Mouse (Mus musculus) erythroblast, embryonic 14.5 days (primary cell): ENCODE measurements at regions not wholly inside any gene's neighbourhood (a gene's known extent, or its start where the extent isn't known, plus 50 kb on each side); places are given as distances from the start of the nearest gene placed in this dataset.
"Not testable (repeated sequence)": the region's sequence is repeated elsewhere in the genome, so short reads cannot be mapped to it uniquely, and the experiment has no call there.

Source experiments
- H3K27me3 ChIP-seq: 2 replicates; pipeline ENCODE4 v1.6.1; 2012; ENCODE audit warnings: inconsistent platforms; ENCODE audit not compliant: control insufficient read depth
- H3K36me3 ChIP-seq: 2 replicates; pipeline ENCODE4 v1.6.1; 2012; ENCODE audit warnings: mild to moderate bottlenecking, inconsistent platforms; ENCODE audit not compliant: control insufficient read depth
- H3K4me1 ChIP-seq: 2 replicates; pipeline ENCODE4 v1.6.1; 2012; ENCODE audit warnings: inconsistent platforms; ENCODE audit not compliant: control insufficient read depth
- H3K4me3 ChIP-seq: replicated peaks from 2 replicates; pipeline ENCODE3; 2012; ENCODE audit warnings: moderate library complexity, mild to moderate bottlenecking, inconsistent platforms
- H3K9me3 ChIP-seq: 2 replicates; pipeline ENCODE4 v1.6.1; 2012; ENCODE audit warnings: low read length, inconsistent platforms, mixed read lengths; ENCODE audit not compliant: control insufficient read depth
- GATA1 ChIP-seq: IDR thresholded peaks from 2 replicates; pipeline ENCODE4 v1.6.1; 2012; ENCODE audit warnings: low read length, inconsistent platforms, mixed read lengths
- TAL1 ChIP-seq: IDR thresholded peaks from 3 replicates; pipeline ENCODE4 v1.6.1; 2012; ENCODE audit warnings: low read length, inconsistent platforms, mixed read lengths

DNA sequence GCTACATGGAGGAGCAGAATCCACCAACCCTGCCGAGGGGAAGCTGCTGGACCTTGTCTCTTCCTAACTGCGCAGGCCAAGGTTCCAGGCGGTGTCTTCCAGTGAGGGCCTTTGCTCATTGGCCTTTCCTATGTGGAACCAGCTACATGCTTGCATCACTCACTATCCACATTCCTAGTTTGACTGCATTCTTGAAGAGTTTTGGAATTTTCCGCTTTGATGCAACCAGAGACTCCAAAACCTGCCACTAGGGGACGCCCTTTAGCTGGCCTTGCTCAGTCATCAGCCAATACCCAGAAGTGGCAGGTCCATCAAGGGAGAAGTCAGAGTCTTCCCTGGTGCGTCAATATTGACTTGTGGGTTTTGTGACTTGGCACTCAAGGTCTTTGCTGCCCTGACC lies 112.8 kb upstream of the Zfp706 start:
- H3K27me3 ChIP-seq = no peaks in the 10 kb centered on the region; the same call in 1 of the 2 replicates
- TF ChIP-seq GATA1 (no peak), TAL1 (no peak)
- no peaks in the 10 kb centered on the region for H3K36me3 ChIP-seq
- H3K9me3 ChIP-seq = no peaks in the 10 kb centered on the region
- no peak overlapping the region for H3K4me3 ChIP-seq
- no peaks in the 10 kb centered on the region for H3K4me1 ChIP-seq

DNA sequence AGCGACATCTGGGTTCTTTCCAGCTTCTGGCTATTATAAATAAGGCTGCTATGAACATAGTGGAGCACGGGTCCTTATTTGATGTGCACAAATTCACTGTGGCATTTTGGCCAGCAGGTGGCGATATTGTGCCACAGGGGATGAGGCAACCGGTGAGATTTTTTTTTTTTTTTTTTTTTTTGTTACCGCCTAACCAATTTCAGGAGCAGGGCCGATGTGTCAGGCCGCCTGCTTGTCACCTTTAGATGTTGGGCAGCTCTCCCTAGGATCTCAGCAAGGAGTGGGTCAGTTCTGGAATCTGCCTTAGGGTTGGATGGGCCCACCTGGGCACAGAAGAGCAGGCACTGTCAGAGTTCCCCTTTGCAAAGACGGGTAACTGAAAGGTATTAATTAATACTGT lies 106.5 kb upstream of the Zfp706 start:
- H3K9me3 ChIP-seq = no peaks in the 10 kb centered on the region
- no peaks in the 10 kb centered on the region for H3K36me3 ChIP-seq
- no peaks in the 10 kb centered on the region for H3K27me3 ChIP-seq
- H3K4me3 ChIP-seq = no peak overlapping the region
- no peaks in the 10 kb centered on the region for H3K4me1 ChIP-seq
- TF ChIP-seq TAL1 = no peak

DNA sequence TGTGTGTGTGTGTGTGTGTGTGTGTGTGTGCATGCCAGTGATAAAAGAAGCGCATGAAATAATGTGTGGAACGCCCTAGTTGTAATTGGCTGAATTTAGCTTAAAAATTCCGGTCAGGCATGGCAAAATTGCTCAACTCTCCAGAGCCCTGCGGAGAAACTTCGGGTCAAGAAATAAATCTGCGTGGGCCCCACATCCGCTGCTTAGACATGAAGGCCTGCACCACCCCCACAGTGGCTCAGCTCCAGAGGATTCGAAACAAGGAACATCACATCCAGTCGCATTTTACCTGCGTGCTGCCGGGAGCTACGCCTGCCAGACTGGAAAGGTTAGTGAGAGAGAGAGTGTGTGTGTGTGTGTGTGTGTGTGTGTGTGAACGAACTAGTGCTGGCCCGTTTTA lies 102.9 kb upstream of the Zfp706 start:
- Histone ChIP-seq H3K36me3 (no peaks in the 10 kb centered on the region), H3K9me3 (no peaks in the 10 kb centered on the region), H3K4me1 (no peaks in the 10 kb centered on the region), H3K4me3 (no peak overlapping the region), H3K27me3 (no peaks in the 10 kb centered on the region)
- no peak for TF ChIP-seq GATA1
- no peak for TF ChIP-seq TAL1

DNA sequence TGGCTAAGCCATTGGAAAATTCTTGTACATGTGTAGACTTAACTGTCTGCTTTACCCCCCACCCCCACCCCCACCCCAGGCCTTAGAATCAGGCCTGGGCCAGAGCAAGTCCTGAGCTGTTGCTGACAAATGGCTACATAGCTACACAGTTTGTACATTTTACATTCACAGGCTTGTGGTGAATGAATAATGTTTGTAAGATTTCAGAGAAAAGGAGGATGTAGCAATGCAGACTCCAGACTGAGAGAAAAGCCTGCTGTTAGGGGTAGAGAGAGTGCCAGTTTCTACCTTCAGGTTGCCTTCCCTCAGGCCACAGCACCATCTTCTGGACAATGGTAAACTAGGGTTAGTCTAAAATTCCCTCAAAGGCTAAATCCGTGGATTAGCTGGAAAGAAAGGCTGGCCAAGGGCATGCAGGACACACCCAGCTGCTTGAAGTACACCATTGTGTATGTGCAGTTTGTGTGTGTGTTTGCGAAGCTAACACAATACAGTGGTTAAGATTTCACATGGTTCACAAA lies 94.5 kb upstream of the Zfp706 start:
- Histone ChIP-seq H3K27me3 (no peaks in the 10 kb centered on the region), H3K9me3 (no peaks in the 10 kb centered on the region), H3K4me3 (no peak overlapping the region), H3K4me1 (peaks cover 31% of the 10 kb centered on the region), H3K36me3 (no peaks in the 10 kb centered on the region)
- TF ChIP-seq TAL1 (no peak), GATA1 (no peak)

DNA sequence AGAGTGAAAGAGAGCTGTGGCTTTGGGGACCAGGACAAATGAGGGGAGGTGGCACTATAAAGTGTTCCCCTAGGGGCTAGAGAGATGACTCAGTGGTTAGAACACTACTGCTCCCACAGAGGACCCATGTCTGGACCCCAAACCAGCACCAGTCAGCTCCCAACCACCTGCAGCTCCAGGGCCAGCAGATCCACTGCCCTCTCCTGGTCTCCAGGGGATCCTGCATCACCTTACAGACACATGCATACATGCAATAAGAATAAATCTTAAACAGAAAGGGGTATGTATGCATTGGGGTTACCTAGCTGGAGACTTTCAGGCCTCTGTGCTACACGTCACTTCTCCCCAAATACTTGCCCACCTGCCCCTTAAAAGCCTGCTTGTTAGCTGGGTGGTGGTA lies 93.8 kb upstream of the Zfp706 start:
- H3K27me3 ChIP-seq = no peaks in the 10 kb centered on the region
- TF ChIP-seq TAL1 (no peak), GATA1 (no peak)
- peaks cover 31% of the 10 kb centered on the region for H3K4me1 ChIP-seq
- no peaks in the 10 kb centered on the region for H3K36me3 ChIP-seq
- H3K9me3 ChIP-seq = no peaks in the 10 kb centered on the region
- H3K4me3 ChIP-seq = no peak overlapping the region

DNA sequence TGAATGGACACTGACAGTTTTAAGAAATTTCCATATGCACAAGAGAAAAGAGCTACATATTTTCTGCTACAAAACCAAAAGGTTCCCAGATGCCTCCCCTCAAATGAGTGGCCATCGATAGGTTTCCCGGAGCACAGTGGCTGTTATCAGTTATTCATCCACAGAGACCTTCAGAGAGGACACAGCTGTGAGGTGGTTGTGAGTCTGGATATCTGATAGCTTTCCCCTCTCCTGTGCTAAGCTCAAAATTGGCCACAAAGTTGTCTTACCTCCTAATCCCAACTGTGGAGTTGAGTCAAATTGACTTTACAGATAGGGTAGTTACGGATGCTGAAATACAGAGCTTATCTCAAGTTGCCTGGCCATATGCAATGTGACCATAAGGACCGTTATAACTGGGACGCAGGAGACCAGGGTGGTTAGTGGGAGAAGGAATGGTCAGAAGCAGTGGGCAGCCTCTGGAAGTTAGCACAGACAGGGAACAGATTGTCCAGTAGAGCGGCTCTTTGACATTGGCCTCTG lies 93.3 kb upstream of the Zfp706 start:
- no peaks in the 10 kb centered on the region for H3K27me3 ChIP-seq
- H3K9me3 ChIP-seq = no peaks in the 10 kb centered on the region
- TF ChIP-seq GATA1 = no peak
- TF ChIP-seq TAL1 = no peak
- no peaks in the 10 kb centered on the region for H3K36me3 ChIP-seq
- peak overlapping the region; percentile 53 for H3K4me3 ChIP-seq
- peaks cover 31% of the 10 kb centered on the region for H3K4me1 ChIP-seq

DNA sequence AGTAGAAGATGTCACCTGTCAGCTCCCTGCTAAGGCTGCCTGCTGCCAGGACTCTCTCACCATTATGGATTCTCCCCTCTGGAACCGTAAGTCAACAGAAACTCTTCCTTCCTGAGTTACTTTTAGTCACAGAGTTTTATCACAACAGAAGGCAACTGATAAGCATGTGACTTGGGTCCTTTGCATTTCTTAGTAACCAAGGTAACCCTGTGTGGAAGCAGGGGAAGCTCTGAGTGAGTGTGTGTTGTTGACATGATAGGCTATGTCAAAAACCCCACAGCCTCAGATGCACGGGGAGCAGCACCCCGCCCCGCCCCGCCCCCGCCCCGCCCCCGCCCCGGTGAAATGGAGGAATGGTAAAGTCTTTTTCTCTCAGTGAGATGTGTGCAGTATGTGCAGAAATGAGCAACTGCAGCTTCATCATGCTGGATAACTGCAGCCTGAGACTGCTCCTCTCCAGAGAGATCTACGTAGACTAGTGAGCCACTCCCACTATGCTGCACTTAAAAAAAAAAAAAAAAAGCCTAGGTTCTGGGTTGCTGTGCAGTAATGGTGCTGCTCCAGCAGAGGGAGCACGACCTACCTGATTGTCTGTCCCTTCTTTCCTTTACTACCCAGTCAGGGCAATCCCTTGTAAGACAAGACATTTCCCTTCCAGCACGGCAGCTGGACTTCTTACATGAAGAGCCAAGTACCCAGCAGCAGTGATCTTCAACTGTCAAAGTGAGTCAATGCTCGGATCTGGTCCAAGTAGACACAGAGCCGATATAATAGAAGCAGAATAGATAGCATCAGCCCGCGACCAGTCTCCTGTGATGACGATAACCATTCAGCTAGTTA lies 92.6 kb upstream of the Zfp706 start:
- no peaks in the 10 kb centered on the region for H3K27me3 ChIP-seq
- H3K4me1 ChIP-seq = peaks cover 31% of the 10 kb centered on the region
- no peaks in the 10 kb centered on the region for H3K9me3 ChIP-seq
- peak overlapping the region; percentile 53 for H3K4me3 ChIP-seq
- TF ChIP-seq TAL1 (no peak), GATA1 (peak; percentile 60)
- no peaks in the 10 kb centered on the region for H3K36me3 ChIP-seq

DNA sequence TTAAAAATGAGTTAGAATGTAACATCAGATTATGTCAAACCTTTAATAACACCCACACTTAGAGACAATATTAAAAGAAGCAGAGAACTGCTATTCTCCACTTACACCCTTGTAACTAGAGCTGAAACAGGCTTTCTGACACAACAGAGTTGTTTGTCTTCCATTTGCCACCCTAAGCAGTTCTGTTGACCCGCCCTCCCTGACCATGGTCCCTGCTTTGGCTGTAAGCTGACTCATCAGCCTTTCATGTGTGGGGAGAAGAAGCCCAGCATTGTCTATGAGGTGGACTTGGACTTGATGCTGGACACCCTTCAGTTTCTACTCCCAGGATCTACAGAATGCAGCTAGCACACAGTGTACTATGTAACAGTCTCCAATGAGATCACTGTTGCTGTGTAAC lies 91.6 kb upstream of the Zfp706 start:
- Histone ChIP-seq H3K4me1 (peaks cover 31% of the 10 kb centered on the region), H3K4me3 (no peak overlapping the region)
- TF ChIP-seq TAL1 = no peak
- no peak for TF ChIP-seq GATA1

DNA sequence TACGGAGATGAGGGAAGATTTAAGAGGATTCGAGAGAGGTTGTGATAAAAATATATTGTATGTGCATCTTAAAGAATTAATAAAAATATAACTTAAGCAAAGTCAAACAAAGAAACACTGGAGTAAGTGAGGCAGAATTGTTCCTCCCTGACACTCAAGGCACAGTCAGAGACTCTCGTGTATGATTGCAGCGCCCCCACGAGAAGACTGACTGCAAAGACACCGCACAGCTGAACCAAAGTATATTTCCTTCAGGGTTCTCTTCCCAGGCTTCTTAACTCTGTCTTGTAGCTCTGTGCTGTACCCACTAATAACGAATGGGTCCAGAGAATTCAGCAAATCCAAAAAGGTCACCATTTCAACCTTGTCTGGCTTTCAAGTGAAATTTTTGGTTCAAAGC lies 89.9 kb upstream of the Zfp706 start:
- Histone ChIP-seq H3K4me3 (no peak overlapping the region), H3K36me3 (no peaks in the 10 kb centered on the region), H3K27me3 (no peaks in the 10 kb centered on the region), H3K4me1 (peaks cover 31% of the 10 kb centered on the region), H3K9me3 (no peaks in the 10 kb centered on the region)
- TF ChIP-seq TAL1 (no peak), GATA1 (no peak)

More for the DNA sequence above, 91.6 kb upstream of the Zfp706 start:
- Histone ChIP-seq H3K9me3 (no peaks in the 10 kb centered on the region), H3K27me3 (no peaks in the 10 kb centered on the region), H3K36me3 (no peaks in the 10 kb centered on the region)

DNA sequence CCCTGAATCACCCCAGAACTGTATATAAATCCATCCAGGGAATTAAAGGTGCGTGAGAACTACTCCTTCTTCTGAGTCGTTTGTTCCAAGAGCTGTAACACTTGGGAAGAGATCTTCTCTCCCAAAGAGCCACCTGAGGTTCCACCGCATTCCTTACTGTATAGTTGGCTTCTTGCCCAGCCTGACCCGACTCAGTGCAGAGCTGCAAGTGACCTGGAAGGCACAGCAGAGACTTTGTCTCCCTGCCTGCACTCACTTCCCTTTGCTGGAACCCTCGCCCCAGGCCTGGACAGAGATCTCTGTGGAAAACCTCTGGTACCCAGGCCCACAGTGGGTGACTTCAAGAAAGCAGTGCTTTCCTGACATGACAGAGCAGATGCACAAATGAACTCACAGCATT lies 83.6 kb upstream of the Zfp706 start:
- H3K27me3 ChIP-seq, H3K9me3 ChIP-seq, H3K36me3 ChIP-seq, H3K4me1 ChIP-seq, H3K4me3 ChIP-seq: not testable (repeated sequence)
